Mouse (Mus musculus) mesoderm, embryonic 11.5 days (tissue): Measurements from ENCODE around the gene Cntd1.

Source experiments
- DNase-seq: peaks from one replicate; pipeline ENCODE4 v3.0.0-alpha.2; 2012; ENCODE audit warnings: low read depth, low spot score

The Cntd1 gene

GRCm38 (mm10) chr11:101253613-101254389 lies 25.0 kb upstream of the Cntd1 start, which contains the start of gene Vps25:
TSS of gene Vps25 (plus strand) at chr11:101253707.
- peak; percentile 82 for DNase-seq

DNA sequence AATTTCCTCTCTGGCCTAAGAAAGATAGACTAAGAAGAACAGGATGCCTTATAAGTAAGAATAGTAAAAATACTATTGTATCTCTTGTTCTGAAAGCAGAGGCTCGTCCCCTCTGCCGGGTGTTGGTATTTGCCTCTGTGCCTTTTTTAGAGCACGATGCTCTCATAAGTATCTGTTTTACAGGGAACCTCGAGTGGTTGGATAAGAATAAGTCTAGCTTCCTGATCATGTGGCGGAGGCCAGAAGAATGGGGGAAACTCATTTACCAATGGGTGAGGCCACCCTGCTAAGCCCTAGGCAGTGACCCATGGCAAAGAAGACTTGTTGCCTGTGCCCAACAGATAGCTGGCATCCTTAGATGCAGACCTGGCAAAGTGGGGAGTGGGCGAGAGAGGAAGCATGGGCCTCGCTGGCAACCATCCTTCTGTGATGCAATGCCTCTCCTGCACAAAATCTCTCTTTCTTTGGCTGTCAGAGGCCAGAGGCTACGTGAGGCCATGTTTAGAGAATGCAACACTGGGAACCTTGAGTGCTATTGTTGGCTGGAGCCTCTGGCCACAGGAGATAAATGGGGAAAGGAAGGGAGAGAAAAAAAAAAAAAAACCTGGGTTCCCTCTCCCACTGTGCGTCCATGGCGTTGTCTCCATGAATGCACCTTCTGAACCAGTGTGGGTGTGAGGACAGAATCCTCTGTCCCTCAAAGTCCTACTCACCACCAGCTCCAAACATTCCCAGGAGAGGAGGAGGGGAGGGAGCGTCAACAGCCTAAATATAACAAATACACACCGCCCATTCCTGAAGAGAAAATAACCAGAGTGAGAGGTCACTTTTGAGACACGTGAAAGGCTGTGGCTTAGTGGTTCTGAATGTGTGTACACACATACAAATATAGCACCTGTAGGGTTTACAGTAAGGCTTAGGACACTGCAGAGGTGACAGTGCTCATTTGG lies 22.7 kb upstream of the Cntd1 start:
- DNase-seq: no peak

- peak; percentile 42 for DNase-seq
Measured at GRCm38 (mm10) chr11:101259261-101259712, 19.5 kb upstream of the Cntd1 start.

DNA sequence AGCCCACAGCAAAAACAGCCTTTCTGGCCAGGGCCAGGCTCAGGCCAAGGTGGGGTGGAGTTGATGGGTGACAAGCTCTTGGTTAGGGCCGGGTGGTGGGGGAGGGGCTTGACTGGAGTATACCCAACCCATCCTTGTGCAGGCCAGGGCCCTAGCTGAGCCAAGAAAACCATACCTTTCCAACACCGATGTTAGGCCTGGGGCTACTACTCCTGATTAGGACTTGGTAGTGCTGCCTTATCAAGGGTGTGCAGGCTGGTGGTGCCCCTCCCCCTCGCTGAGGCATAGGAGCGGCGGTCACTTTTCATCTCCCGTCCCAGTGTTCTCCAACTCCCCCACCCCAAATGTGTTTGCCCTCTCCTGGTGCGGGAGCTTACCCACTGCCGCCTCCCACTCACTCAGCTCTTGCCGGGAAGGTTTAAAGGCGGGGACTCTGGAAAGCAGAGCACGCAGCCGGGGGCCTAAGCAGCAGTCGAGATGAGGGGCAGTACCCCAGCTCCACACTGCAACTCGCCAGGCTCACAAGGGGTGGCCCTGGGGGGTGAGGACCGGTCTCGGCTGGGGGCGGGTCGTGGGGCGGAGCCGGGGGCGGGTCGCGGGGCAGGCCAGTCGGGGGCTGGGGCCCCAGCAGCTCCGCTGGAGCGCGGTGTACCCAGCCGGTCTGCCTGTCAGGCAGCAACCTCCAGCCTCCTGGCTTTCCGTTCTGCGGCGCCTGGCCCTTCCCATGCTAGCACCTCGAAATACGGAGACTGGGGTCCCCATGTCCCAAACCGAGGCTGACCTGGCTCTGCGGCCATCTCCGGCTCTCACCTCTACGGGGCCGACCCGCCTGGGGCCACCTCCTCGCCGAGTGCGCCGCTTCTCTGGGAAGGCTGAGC lies 18.6 kb upstream of the Cntd1 start, which contains the start of gene Wnk4:
Gene Wnk4, plus strand, starts transcription at position 620 of the 878 bp plus-strand sequence.
- peak; percentile 63 for DNase-seq

GRCm38 (mm10) chr11:101260826-101261380 lies 17.9 kb upstream of the Cntd1 start:
- DNase-seq: no peak

DNA sequence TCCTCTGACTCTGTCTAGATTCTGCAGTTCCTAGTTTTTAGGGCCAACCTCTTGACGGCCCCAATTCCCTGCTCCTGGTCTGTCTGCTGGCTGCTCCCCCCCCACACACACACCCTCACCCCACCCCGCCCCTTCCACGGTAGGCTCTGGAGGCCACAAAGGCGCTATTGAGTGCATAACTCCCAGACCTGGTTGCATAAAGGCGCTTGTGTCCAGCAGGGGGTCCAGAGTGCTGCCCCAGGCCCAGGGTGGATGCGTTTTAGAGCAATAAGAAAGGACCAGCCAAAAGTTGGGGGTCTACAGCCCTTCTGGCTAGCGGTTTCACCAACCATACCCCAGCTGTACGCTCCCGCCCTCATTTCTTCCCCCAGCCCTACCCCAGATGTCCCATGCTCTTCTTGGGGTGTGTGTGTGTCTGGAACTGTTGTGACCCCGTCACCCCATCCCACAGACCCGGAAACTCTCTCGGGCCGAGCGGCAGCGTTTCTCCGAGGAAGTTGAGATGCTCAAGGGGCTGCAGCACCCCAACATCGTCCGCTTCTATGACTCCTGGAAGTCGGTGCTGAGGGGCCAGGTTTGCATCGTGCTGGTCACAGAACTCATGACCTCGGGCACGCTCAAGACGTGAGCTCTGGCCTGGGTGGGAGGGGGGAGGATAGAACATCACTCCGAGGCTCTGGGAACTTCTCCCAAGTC lies 16.4 kb upstream of the Cntd1 start:
- DNase-seq: no peak

GRCm38 (mm10) chr11:101263138-101263988 lies 15.4 kb upstream of the Cntd1 start:
- DNase-seq: no peak

GRCm38 (mm10) chr11:101263989-101264280 lies 14.9 kb upstream of the Cntd1 start:
- no peak for DNase-seq

DNA sequence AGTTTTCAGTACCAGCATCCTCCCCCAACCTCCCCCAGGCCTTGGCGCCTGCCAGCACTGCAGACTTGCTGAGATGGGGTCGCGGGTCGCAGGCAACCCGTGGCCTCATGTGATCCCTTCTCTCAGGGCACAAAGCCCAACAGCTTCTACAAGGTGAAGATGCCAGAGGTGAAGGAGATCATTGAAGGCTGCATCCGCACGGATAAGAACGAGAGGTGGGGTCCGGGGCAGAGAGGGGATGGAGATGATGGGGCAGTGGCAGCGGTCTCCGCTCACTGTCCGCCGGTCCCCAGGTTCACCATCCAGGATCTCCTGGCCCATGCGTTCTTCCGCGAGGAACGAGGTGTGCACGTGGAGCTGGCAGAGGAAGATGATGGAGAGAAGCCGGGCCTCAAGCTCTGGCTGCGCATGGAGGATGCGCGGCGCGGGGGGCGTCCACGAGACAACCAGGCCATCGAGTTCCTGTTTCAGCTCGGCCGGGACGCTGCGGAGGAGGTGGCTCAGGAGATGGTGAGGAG lies 13.8 kb upstream of the Cntd1 start:
- DNase-seq: no peak

GRCm38 (mm10) chr11:101265906-101266305 lies 12.9 kb upstream of the Cntd1 start:
- no peak for DNase-seq

DNA sequence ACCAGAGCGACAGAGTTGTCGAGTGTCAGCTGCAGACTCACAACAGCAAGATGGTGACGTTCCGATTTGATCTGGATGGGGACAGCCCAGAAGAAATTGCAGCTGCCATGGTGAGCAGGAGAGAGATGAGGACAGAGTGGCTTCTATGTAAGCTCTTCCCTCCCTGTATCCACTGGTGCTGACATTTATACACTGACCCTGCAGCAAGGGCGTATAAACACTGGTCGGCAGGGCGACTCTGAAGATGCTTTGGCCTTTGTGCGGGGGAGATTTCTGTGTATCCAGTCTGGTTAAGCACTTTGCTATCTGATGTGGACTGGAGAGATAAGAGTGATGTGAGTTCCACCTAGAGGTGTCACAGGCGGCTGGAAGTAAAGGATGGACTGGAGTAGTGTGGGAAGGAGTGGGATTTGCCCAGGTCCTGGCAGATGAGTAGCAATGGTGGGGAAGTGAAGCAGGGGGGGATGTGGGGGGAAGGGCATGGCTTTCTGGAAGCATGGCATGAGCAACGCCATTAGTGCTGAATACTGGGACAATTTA lies 9.2 kb upstream of the Cntd1 start:
- DNase-seq: peak; percentile 48

DNA sequence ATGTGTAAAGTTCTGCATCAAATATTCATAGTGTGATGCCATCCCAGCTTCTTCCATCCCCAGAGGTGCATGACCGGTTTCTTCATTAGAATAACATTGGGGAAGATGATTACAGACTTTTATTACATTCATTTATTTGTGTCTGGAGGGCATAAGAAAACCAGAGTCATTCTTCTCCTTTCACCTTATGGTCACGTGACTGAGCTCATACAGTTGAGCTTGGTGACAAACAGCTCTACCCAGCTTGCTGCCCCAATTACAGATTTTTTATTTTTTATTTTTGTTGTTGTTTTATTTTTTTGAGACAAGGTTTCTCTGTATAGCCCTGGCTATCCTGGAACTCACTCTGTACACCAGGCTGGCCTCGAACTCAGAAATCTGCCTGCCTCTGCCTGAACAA lies 6.4 kb upstream of the Cntd1 start:
- no peak for DNase-seq

DNA sequence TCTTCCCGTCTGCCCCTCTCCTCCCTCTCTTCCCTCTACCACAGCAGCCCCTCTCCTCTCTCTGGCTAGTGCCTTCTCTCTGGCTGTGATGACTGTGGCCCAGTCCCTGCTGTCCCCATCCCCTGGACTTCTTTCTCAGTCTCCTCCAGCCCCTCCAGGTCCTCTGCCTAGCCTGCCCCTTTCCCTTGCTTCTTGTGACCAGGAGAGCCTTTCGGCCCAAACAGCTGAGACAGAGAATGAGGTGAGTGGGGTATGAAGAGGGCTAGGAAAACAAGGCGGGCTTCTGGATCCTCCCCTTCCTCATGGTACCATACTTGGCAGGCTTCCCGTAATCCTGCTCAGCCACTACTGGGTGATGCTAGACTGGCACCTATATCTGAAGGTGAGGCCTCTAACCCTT lies 3.5 kb upstream of the Cntd1 start:
- DNase-seq: no peak

GRCm38 (mm10) chr11:101276319-101277070 lies 2.3 kb upstream of the Cntd1 start:
- DNase-seq: no peak

DNA sequence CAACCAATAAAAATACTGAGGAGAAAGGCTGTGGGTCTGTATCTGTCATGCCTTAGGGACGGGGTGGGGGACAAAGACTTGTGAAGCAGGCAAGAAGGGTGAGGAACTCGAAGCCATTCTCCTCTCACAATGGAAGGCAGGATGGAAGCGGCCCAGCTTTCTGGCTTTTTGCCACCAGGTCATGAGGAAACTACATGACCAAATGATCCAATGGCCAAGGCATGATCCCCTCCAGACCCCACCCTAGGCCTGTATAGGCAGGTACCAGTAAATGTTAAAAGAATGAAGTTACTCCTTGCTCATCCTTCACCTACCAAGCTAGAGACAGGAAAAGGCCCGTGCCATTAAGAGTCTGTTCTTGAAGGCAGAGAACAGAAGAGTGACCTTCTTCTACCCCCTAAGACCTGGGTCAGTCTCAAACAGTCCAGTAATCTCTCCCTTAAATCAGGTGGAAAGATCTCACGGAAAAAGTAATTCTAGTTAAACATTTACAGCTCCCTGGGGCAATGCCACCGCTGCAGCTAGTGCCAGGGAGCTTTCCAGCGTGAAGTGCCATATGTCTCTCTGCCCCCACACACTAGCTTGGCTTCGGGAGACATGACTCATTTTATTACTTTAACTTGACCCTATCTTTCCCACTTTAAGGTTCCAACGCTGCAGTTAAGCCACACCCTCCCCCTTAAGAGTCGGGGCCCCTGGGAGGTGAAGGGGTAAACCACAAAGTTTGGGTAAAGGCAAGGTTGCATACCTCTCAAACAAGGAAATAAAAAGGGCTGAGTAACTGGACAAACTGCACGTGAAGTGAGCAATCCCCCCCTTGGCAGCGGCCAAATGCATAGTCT lies 1.2 kb upstream of the Cntd1 start:
- DNase-seq: no peak

DNA sequence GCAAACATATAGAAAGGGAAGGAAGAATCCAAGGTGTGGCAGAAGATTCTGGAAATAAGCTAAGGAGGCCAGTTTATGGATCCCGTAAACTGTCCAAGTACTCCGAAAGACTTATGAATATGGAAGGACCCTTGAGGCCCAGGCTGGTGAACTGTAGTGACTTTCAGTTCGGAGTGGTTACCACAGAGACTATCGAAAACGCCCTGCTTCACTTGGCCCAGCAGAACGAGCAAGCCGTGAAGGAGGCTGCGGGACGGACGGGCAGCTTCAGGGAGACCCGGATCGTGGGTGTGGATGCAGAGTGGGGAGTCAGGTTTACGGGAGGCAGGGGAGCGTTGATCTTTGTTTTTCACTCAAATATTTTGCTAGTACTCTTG lies 369 bp downstream of the Cntd1 start:
- DNase-seq: no peak

GRCm38 (mm10) chr11:101280837-101281236 lies 2.0 kb downstream of the Cntd1 start:
- no peak for DNase-seq

GRCm38 (mm10) chr11:101282896-101283295 lies 4.1 kb downstream of the Cntd1 start:
- DNase-seq: no peak
